Mouse (Mus musculus) cortical plate, adult 2 months (tissue): ENCODE results near the gene Gm10778. TPM values are rescaled to one million over a fixed set of nuclear protein-coding genes. Genes with fewer than 3 reads are reported as not detected.
A peak's percentile ranks its signal among the peaks of the same experiment; 100 is the strongest.
"Not testable (repeated sequence)": the region's sequence is repeated elsewhere in the genome, so short reads cannot be mapped to it uniquely, and the experiment has no call there.

ENCODE experiments used
- H3K27ac ChIP-seq: fragments of 200-500 bp; 2 replicates; pipeline ENCODE4 v1.5.1; 2012; ENCODE audit warnings: low read length, control low read depth, inconsistent platforms; ENCODE audit not compliant: insufficient read depth
- H3K4me1 ChIP-seq: fragments of 200-500 bp; 2 replicates; pipeline ENCODE4 v1.6.1; 2011; ENCODE audit warnings: low read length; ENCODE audit not compliant: control insufficient read depth, insufficient read depth
- H3K4me3 ChIP-seq: fragments of 200-500 bp; 2 replicates; pipeline ENCODE4 v1.5.1; 2011; ENCODE audit warnings: mild to moderate bottlenecking, low read length, control low read depth; ENCODE audit not compliant: insufficient read depth
- CTCF ChIP-seq: fragments of 200-500 bp; IDR thresholded peaks from 2 replicates; pipeline ENCODE4 v1.5.1; 2011; ENCODE audit warnings: mild to moderate bottlenecking, control low read depth, low read length; ENCODE audit not compliant: insufficient read depth; ENCODE audit errors: extremely low read depth
- POLR2A ChIP-seq: fragments of 200-500 bp; IDR thresholded peaks from 2 replicates; pipeline ENCODE4 v1.6.1; 2011; ENCODE audit warnings: mild to moderate bottlenecking, low read length, control low read depth; ENCODE audit not compliant: insufficient read depth; ENCODE audit errors: extremely low read depth
- polyA plus RNA-seq: library from polyadenylated mRNA; depleted of rRNA; stranded (reverse); fragments of >200 nt; gene quantifications from 2 replicates; pipeline ENCODE4 v1.2.3, GENCODE M21; 2012

Gm10778 gene
- polyA plus RNA-seq, 1 experiment, result 3.3 TPM

GRCm38 (mm10) chr10:81626994-81627835, 21.6 kb upstream of the Gm10778 start, which contains the start of gene Sirt6:
Sirt6 (minus strand) TSS chr10:81627797.
- Histone ChIP-seq H3K4me3 (peak within 1 kb of the TSS; percentile 71), H3K27ac (peak within 1 kb of the TSS; percentile 14; the same call in 1 of the 2 replicates), H3K4me1 (no peaks in the 10 kb centered on the region)
- TF ChIP-seq CTCF (no peak), POLR2A (peak; percentile 92)

GRCm38 (mm10) chr10:81627836-81628220, 21.0 kb upstream of the Gm10778 start:
- Histone ChIP-seq H3K27ac (peak overlapping the region; percentile 14; the same call in 1 of the 2 replicates), H3K4me3 (peak overlapping the region; percentile 71), H3K4me1 (no peaks in the 10 kb centered on the region)
- TF ChIP-seq POLR2A (no peak), CTCF (no peak)

GRCm38 (mm10) chr10:81628390-81628789, 20.5 kb upstream of the Gm10778 start, which contains the start of gene Ankrd24:
Ankrd24 (plus strand) TSS chr10:81628540.
- TF ChIP-seq POLR2A, result no peak
- TF ChIP-seq CTCF, result no peak
- Histone ChIP-seq H3K27ac (peak within 1 kb of the TSS; percentile 14; the same call in 1 of the 2 replicates), H3K4me3 (peak within 1 kb of the TSS; percentile 71), H3K4me1 (no peaks in the 10 kb centered on the region)

GRCm38 (mm10) chr10:81633253-81634099, 15.4 kb upstream of the Gm10778 start:
- TF ChIP-seq CTCF (no peak), POLR2A (peak; percentile 83; the same call in 1 of the 2 replicates)
- H3K4me3 ChIP-seq, result peak overlapping the region; percentile 32
- H3K27ac ChIP-seq, result no peak overlapping the region

GRCm38 (mm10) chr10:81636338-81636737, 12.5 kb upstream of the Gm10778 start:
- H3K4me3 ChIP-seq, result no peak overlapping the region
- no peaks in the 10 kb centered on the region for H3K4me1 ChIP-seq
- no peak for TF ChIP-seq CTCF
- TF ChIP-seq POLR2A, result no peak
- H3K27ac ChIP-seq, result no peak overlapping the region

More at GRCm38 (mm10) chr10:81633253-81634099, 15.4 kb upstream of the Gm10778 start:
- no peaks in the 10 kb centered on the region for H3K4me1 ChIP-seq

- no peak overlapping the region for H3K27ac ChIP-seq
- peaks cover 15% of the 10 kb centered on the region for H3K4me1 ChIP-seq
- H3K4me3 ChIP-seq, result no peak overlapping the region
- TF ChIP-seq POLR2A (no peak), CTCF (no peak)
Measured at GRCm38 (mm10) chr10:81638101-81638500, 10.8 kb upstream of the Gm10778 start.

GRCm38 (mm10) chr10:81640825-81641224, 8.0 kb upstream of the Gm10778 start:
- not testable (repeated sequence) for H3K27ac ChIP-seq
- peaks cover 15% of the 10 kb centered on the region for H3K4me1 ChIP-seq

GRCm38 (mm10) chr10:81641566-81641965, 7.3 kb upstream of the Gm10778 start:
- H3K4me3 ChIP-seq, result peak overlapping the region; percentile 87; the same call in 1 of the 2 replicates
- TF ChIP-seq POLR2A, result no peak
- no peak for TF ChIP-seq CTCF
- H3K27ac ChIP-seq, result no peak overlapping the region
- H3K4me1 ChIP-seq, result peaks cover 15% of the 10 kb centered on the region

More at GRCm38 (mm10) chr10:81640825-81641224, 8.0 kb upstream of the Gm10778 start:
- H3K4me3 ChIP-seq, result not testable (repeated sequence)

- H3K27ac ChIP-seq, result 0 out of 2 replicates have a peak overlapping the region, but pooled peaks have one; percentile 90
- H3K4me3 ChIP-seq, result peak overlapping the region; percentile 87; the same call in 1 of the 2 replicates
- H3K4me1 ChIP-seq, result peaks cover 15% of the 10 kb centered on the region
- TF ChIP-seq CTCF, result no peak
Measured at GRCm38 (mm10) chr10:81641978-81642647, 6.7 kb upstream of the Gm10778 start.
